Mouse (Mus musculus): ENCODE measurements around the gene Actr1a. TPM values are rescaled to one million over a fixed set of nuclear protein-coding genes. Genes with fewer than 3 reads are reported as not detected.

The Actr1a gene
- total RNA-seq (2014; rRNA removed) (321 and 337 TPM in 2 replicates), polyA plus RNA-seq (2015; fragmentation: Nextera tagmentation; extraction: Ambion mirVana) (278 and 295 TPM in 2 replicates)

GRCm38 (mm10) chr19:46395109-46396009, at the start of gene Actr1a:
Actr1a (minus strand) TSS chr19:46395748.
- Histone ChIP-seq H3K27ac (peak within 1 kb of the TSS; percentile 92), H3K4me1 (ENCODE audit: insufficient read depth, low read length) (peaks cover 35% of the 10 kb centered on the region), H3K9me3 (ENCODE audit: low read length) (no peaks in the 10 kb centered on the region), H3K4me3 (ENCODE audit: low read length) (peak within 1 kb of the TSS; percentile 91), H3K4me2 (ENCODE audit: low read depth, low read length) (peak within 1 kb of the TSS; percentile 96), H3K27me3 (ENCODE audit: insufficient read depth, low read length) (no peaks in the 10 kb centered on the region), H3K9ac (replicated peaks; ENCODE audit: low read length) (peak within 1 kb of the TSS; percentile 75), H3K36me3 (ENCODE audit: insufficient read depth, low read length) (no peaks in the 10 kb centered on the region)
- TF ChIP-seq CTCF (IDR thresholded peaks at IDR 0.05; ENCODE audit: low read depth): no peak
- WGBS: under 1% methylated on average over 51 of the region's 51 CpGs
- ATAC-seq: peak; percentile 94
- peak; percentile 99 for DNase-seq (ENCODE audit: low spot score)

GRCm38 (mm10) chr19:46444209-46444608, 48.7 kb upstream of the Actr1a start:
- peaks cover 5% of the 10 kb centered on the region; the same call in 1 of the 2 replicates for H3K4me1 ChIP-seq (ENCODE audit: insufficient read depth, low read length)
- peak; percentile 93 for TF ChIP-seq CTCF (IDR thresholded peaks at IDR 0.05; ENCODE audit: low read depth)
- no peaks in the 10 kb centered on the region for H3K27me3 ChIP-seq (ENCODE audit: insufficient read depth, low read length)
- H3K36me3 ChIP-seq (ENCODE audit: insufficient read depth, low read length): no peaks in the 10 kb centered on the region
- H3K4me3 ChIP-seq (ENCODE audit: low read length): no peak overlapping the region
- WGBS: 4% methylated on average over 6 of the region's 6 CpGs
- H3K4me2 ChIP-seq (ENCODE audit: low read depth, low read length): no peak overlapping the region
- H3K27ac ChIP-seq: peak overlapping the region; percentile 71; the same call in 1 of the 2 replicates
- no peak overlapping the region for H3K9ac ChIP-seq (replicated peaks; ENCODE audit: low read length)
- DNase-seq (ENCODE audit: low spot score): peak; percentile 95
- ATAC-seq: peak; percentile 84
- H3K9me3 ChIP-seq (ENCODE audit: low read length): no peaks in the 10 kb centered on the region

GRCm38 (mm10) chr19:46443509-46443908, 48.0 kb upstream of the Actr1a start:
- no peaks in the 10 kb centered on the region for H3K9me3 ChIP-seq (ENCODE audit: low read length)
- H3K27ac ChIP-seq: peak overlapping the region; percentile 71; the same call in 1 of the 2 replicates
- H3K9ac ChIP-seq (replicated peaks; ENCODE audit: low read length): no peak overlapping the region
- H3K27me3 ChIP-seq (ENCODE audit: insufficient read depth, low read length): no peaks in the 10 kb centered on the region
- WGBS: 21% methylated on average over 6 of the region's 6 CpGs
- peaks cover 5% of the 10 kb centered on the region; the same call in 1 of the 2 replicates for H3K4me1 ChIP-seq (ENCODE audit: insufficient read depth, low read length)
- TF ChIP-seq CTCF (IDR thresholded peaks at IDR 0.05; ENCODE audit: low read depth): no peak
- no peaks in the 10 kb centered on the region for H3K36me3 ChIP-seq (ENCODE audit: insufficient read depth, low read length)
- peak; percentile 27; the same call in 1 of the 2 replicates for ATAC-seq
- no peak overlapping the region for H3K4me3 ChIP-seq (ENCODE audit: low read length)
- DNase-seq (ENCODE audit: low spot score): no peak
- no peak overlapping the region for H3K4me2 ChIP-seq (ENCODE audit: low read depth, low read length)

GRCm38 (mm10) chr19:46435492-46435891, 39.9 kb upstream of the Actr1a start:
- DNase-seq (ENCODE audit: low spot score) (peak; percentile 56), ATAC-seq (peak; percentile 34; the same call in 1 of the 2 replicates)
- WGBS: 5% methylated on average over 7 of the region's 7 CpGs
- peak; percentile 72 for TF ChIP-seq CTCF (IDR thresholded peaks at IDR 0.05; ENCODE audit: low read depth)
- Histone ChIP-seq H3K36me3 (ENCODE audit: insufficient read depth, low read length) (no peaks in the 10 kb centered on the region), H3K4me1 (ENCODE audit: insufficient read depth, low read length) (peaks cover 5% of the 10 kb centered on the region; the same call in 1 of the 2 replicates), H3K9ac (replicated peaks; ENCODE audit: low read length) (no peak overlapping the region), H3K27me3 (ENCODE audit: insufficient read depth, low read length) (no peaks in the 10 kb centered on the region), H3K27ac (peak overlapping the region; percentile 66; the same call in 1 of the 2 replicates), H3K4me2 (ENCODE audit: low read depth, low read length) (no peak overlapping the region), H3K9me3 (ENCODE audit: low read length) (no peaks in the 10 kb centered on the region), H3K4me3 (ENCODE audit: low read length) (no peak overlapping the region)

GRCm38 (mm10) chr19:46434591-46434990, 39.0 kb upstream of the Actr1a start:
- Histone ChIP-seq H3K9ac (replicated peaks; ENCODE audit: low read length) (0 out of 2 replicates have a peak overlapping the region, but pooled peaks have one; percentile 28), H3K27me3 (ENCODE audit: insufficient read depth, low read length) (no peaks in the 10 kb centered on the region), H3K36me3 (ENCODE audit: insufficient read depth, low read length) (no peaks in the 10 kb centered on the region), H3K27ac (peak overlapping the region; percentile 66; the same call in 1 of the 2 replicates), H3K4me3 (ENCODE audit: low read length) (no peak overlapping the region), H3K4me2 (ENCODE audit: low read depth, low read length) (no peak overlapping the region), H3K4me1 (ENCODE audit: insufficient read depth, low read length) (peaks cover 5% of the 10 kb centered on the region; the same call in 1 of the 2 replicates), H3K9me3 (ENCODE audit: low read length) (no peaks in the 10 kb centered on the region)
- no peak for TF ChIP-seq CTCF (IDR thresholded peaks at IDR 0.05; ENCODE audit: low read depth)
- 47% methylated on average over 9 of the region's 9 CpGs for WGBS
- DNase-seq (ENCODE audit: low spot score) (peak; percentile 60), ATAC-seq (no peak)

GRCm38 (mm10) chr19:46434148-46434547, 38.6 kb upstream of the Actr1a start:
- 59% methylated on average over 9 of the region's 9 CpGs for WGBS
- H3K27ac ChIP-seq: peak overlapping the region; percentile 66; the same call in 1 of the 2 replicates

More at GRCm38 (mm10) chr19:46434148-46434547, 38.6 kb upstream of the Actr1a start:
- Histone ChIP-seq H3K4me1 (ENCODE audit: insufficient read depth, low read length) (peaks cover 5% of the 10 kb centered on the region; the same call in 1 of the 2 replicates), H3K4me2 (ENCODE audit: low read depth, low read length) (no peak overlapping the region), H3K9me3 (ENCODE audit: low read length) (no peaks in the 10 kb centered on the region), H3K9ac (replicated peaks; ENCODE audit: low read length) (0 out of 2 replicates have a peak overlapping the region, but pooled peaks have one; percentile 28), H3K27me3 (ENCODE audit: insufficient read depth, low read length) (no peaks in the 10 kb centered on the region), H3K4me3 (ENCODE audit: low read length) (no peak overlapping the region), H3K36me3 (ENCODE audit: insufficient read depth, low read length) (no peaks in the 10 kb centered on the region)
- ATAC-seq (no peak), DNase-seq (ENCODE audit: low spot score) (no peak)
- TF ChIP-seq CTCF (IDR thresholded peaks at IDR 0.05; ENCODE audit: low read depth): no peak

Data from hindbrain, postnatal 0 days (tissue).